Mouse (Mus musculus) adrenal gland, adult (tissue): ENCODE measurements around the gene Sp3.
"Not testable (repeated sequence)": the region's sequence is repeated elsewhere in the genome, so short reads cannot be mapped to it uniquely, and the experiment has no call there.

Experiments
- DNase-seq, 2 experiments: peaks; one replicate each; pipeline ENCODE4 v3.0.0; 2022 to 2023; ENCODE audit warnings: low spot score in 1 of 2; ENCODE audit not compliant: inconsistent age in 2 of 2

Gene Sp3

DNA sequence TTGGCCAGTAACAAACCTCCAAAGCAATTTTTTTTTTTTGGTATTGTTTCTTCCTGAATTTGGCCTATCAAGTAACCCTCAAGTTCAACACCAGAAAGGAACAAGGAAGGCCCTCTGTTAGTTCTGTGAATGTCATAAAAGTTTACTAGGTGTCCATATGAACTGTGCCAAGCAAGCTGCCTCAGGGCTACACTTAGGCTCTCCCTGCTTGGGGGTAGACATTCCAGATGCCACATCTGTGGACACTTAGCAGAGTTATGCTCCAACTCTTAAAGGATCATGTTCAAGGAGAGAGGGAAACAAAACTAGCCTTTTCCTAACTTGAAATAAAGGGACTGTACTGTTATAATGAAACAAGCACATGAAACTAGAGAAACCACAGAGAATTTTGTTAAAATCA lies 48.1 kb downstream of the Sp3 start:
- DNase-seq: no peak

DNA sequence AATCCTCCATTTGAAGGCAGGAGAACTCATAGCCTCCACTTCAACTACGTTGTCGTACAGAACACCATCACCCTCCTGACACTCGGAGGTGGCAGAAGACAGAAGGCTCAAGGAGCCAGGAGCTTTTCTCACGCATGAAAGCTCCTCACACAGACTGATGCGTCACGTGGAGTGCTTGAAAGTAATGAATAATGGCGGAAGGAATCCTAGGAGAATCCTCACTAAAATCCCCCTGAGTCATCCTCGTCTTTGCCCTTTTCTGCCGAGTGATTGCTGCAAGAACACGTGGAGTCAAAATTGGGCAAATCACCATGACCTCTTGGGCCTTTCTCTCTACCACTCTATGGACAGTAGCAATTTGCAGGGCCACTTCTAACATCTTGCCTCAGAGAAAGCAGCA lies 55.3 kb downstream of the Sp3 start:
- no peak for DNase-seq

DNA sequence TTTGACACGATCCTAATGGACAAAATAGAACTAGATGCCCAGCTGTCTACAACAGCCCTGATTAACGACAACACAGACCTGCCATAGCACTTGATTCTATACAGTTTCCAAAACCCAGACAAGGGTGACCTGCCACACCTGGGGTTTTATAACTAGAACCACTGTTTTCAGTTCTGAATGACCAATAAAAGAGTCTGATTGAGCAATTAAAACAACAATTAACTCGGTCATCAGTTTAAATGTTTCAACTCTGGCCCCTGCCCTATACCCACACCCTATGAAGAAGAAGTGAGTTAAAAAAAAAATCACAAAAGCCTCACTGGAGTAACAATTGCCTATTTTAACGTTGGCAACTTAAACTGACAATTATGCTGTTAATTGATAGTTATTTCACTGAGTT lies 64.1 kb downstream of the Sp3 start:
- DNase-seq: no peak

DNA sequence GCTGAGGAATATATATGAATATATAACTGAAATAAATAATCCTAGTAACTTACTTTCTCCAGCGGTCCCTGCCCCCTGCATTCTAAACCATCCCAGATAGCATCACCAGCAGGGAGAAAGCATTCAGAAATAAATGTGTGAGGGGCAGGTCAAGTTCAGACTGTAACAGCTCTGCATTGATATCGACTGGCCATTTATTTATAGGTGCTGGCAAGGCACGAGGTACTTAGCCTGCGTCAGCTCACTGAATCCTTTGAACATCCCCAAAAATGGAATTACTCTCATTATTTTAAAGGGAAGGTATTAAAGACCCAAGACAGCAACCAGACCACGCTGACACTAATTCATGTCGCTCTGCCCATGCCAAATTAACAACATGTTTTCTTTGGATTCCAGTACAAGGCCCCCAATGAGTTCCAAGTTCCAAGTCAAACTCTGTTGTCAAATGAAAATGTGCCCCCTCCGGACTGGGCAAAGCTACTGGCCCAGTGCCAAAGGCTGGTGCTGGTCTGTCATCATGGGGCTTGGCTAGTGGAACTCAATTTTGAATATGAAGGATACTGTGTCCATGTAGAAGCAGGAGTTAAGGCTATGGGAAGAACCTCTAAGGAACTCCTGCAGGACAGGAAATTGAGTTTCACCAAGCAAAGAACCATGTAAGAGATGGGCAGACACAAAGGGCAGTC lies 64.9 kb downstream of the Sp3 start:
- no peak for DNase-seq

DNA sequence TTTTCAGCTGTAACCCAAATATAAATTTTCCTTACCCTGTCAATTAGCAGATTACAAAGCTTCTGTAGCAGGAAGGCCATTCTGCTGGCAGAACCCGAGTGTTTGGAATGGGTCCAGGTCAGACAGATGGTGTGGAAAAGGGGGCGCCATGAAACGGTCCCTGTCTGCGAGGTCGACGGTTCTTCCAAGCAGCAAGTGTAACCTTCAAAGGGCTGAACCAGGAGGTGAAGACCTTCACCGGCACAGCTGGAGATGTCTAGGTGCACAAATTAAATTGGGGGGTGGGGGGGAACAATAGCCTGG lies 66.8 kb downstream of the Sp3 start:
- DNase-seq: peak in 1 of 2 experiments; percentile 36

DNA sequence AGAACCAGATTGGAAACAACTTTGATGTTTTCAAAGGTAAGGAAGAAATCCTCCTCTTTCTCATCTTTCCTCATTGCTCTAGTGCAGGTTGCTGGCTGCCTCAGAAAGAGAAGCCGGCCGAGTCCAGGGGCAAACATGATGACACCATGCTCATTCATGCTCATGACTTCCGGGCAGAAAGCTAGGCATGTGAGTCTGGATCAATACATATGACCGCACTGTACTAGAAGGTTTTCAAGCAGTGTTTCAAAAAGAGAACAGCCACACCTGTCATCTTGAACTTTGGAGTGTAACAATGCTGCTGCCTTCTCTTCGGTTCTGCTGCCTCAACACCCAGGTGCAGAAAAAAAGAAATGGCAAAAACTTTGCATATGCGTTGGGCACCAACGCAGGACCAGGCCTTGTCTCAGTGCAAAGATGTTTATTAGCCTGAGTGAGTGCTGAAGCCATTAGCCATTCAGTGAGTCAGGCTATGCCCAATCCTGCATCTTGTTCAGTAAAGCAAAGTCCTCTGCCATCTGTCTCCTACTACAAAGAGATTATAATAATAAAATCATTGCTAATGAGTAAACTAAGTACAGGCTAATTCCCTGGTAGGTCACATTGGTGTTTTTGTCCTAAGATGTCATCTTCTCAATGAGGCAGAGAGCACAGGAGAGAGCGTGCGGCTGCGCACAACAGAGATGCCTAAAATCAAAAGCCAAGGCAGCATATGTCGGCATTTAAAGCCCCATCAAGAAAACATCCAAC lies 67.4 kb downstream of the Sp3 start:
- DNase-seq: no peak

DNA sequence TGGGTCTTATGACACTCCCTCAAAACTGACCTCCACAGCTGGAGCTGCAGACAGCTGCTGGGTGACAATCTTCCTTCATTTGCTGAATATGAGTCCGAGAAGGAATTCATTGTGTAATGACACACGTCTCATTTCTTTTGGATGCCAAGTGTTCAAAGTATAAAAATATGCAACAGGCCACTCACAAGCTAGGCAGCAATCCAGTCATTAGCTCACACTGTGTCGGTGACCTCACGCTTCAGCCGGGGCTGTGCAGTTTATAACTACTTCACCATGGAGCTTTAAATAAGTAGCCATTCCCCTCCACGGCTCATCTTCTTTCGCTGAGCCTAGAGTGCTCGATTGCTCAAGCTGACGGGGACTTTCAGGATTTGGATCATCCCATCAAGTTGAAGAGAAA lies 68.7 kb downstream of the Sp3 start:
- peak in 1 of 2 experiments; percentile 47 for DNase-seq

GRCm38 (mm10) chr2:72909046-72909445 lies 71.2 kb downstream of the Sp3 start:
- DNase-seq: peak; percentile 61 to 83

- DNase-seq: peak in 1 of 2 experiments; percentile 48
These were observed 71.9 kb downstream of the Sp3 start for GRCm38 (mm10) chr2:72908191-72908910.

DNA sequence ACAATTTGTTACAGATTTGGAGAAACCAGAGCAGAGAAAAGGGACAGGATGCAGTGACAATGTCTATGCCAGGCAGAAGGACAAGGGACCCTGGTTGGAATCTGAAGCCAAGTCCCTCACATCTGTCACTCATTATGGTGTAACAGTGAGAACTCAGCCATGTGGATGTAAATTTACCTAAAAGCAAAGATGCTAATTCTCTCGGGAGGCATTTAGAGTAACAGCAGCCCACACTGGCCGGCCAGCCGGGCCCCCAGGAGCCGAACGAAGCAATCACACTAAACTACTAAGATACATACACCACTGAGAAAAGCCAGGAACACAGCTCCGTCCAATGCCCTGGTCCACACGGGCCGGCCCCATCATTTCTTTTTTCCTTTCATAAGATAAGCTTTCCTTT lies 73.5 kb downstream of the Sp3 start:
- no peak for DNase-seq

GRCm38 (mm10) chr2:72902816-72903680 lies 77.2 kb downstream of the Sp3 start:
- not testable (repeated sequence) for DNase-seq

GRCm38 (mm10) chr2:72898782-72899305 lies 81.4 kb downstream of the Sp3 start:
- no peak for DNase-seq

DNA sequence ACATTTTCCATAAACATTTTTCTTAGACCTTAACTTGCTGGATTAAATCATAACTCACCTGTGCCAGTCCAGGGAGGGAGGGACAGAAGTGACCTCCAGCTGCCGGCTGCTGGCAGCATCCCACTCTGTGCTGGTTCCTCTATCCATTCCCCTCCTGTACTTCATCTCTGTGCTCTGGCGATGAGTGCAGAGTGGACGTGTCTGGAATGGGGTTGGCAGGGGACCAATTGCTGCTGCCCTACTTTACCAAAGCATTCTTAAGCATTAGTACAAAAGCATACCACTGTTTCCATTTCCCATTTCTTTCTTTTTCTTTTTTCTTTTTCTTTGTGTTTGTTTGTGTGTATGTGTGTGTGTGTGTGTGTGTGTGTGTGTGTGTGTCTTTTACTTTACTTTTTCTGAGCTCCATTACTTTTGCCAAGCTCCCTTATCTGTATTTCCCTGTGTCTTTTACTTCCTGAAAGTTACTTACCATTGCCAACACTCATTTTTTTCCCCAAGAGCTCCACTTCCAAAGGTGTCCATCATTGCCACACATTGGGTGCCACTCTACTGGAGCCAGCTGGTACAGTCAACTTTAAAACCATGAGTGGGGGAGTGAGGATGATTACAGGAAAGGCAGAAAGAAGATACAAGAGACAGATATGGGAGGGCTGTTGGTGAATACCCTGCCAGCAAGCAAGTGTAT lies 82.0 kb downstream of the Sp3 start:
- peak; percentile 28 to 49 for DNase-seq

GRCm38 (mm10) chr2:72889806-72890205 lies 90.4 kb downstream of the Sp3 start:
- no peak for DNase-seq
